Mouse (Mus musculus): ENCODE measurements around the gene Nelfe. TPM values are rescaled to one million over a fixed set of nuclear protein-coding genes. Genes with fewer than 3 reads are reported as not detected.
"Not testable (repeated sequence)": the region's sequence is repeated elsewhere in the genome, so short reads cannot be mapped to it uniquely, and the experiment has no call there.

Nelfe gene
- total RNA-seq, 1 experiment from 2014 or later = 58.4 TPM

GRCm38 (mm10) chr17:34893072-34893824, 43.1 kb downstream of the Nelfe start:
- no peak for DNase-seq

- peak; percentile 97 for DNase-seq
Observed at GRCm38 (mm10) chr17:34894074-34894597, 43.9 kb downstream of the Nelfe start.

GRCm38 (mm10) chr17:34894801-34895530, 44.8 kb downstream of the Nelfe start:
- peak; percentile 78 for DNase-seq

GRCm38 (mm10) chr17:34895724-34896123, 45.5 kb downstream of the Nelfe start:
- no peak for DNase-seq

GRCm38 (mm10) chr17:34896366-34896765, 46.2 kb downstream of the Nelfe start:
- no peak for DNase-seq

- no peak for DNase-seq
Observed at GRCm38 (mm10) chr17:34897373-34898159, 47.4 kb downstream of the Nelfe start.

GRCm38 (mm10) chr17:34898160-34898586, 48.0 kb downstream of the Nelfe start, which contains the start of the genes C2 and Ehmt2:
Gene C2, minus strand, starts transcription at chr17:34898265.
Gene Ehmt2, plus strand, starts transcription at chr17:34898469.
- DNase-seq = peak; percentile 91

- DNase-seq = peak; percentile 52
Observed at GRCm38 (mm10) chr17:34898706-34899052, 48.5 kb downstream of the Nelfe start.

- peak; percentile 73 for DNase-seq
Observed at GRCm38 (mm10) chr17:34899053-34899889, 49.1 kb downstream of the Nelfe start.

- DNase-seq = peak; percentile 66
Observed at GRCm38 (mm10) chr17:34899890-34900243, 49.7 kb downstream of the Nelfe start.

GRCm38 (mm10) chr17:34900826-34901225, 50.6 kb downstream of the Nelfe start:
- not testable (repeated sequence) for DNase-seq

- not testable (repeated sequence) for DNase-seq
Observed at GRCm38 (mm10) chr17:34901948-34902347, 51.8 kb downstream of the Nelfe start.

- no peak for DNase-seq
Observed at GRCm38 (mm10) chr17:34902895-34903294, 52.7 kb downstream of the Nelfe start.

Small RNA genes lying within 50 kb of the gene (microRNA-seq; reads per million reads assigned to microRNA genes)
- gene Mir6970 = 0.38 to 0.85 reads per million in 2 experiments
- 1.7 to 6.1 reads per million in 2 experiments for gene Mir6971
- gene Mir6972 = 0 to 0.38 reads per million in 2 experiments

Other genes with a start within 250 kb of the Nelfe start
- gene Rnf5, start 246.7 kb upstream of the Nelfe start, total RNA-seq (2021) = 72.5 and 76.9 TPM in 2 replicates
- gene Agpat1, start 246.1 kb upstream of the Nelfe start, total RNA-seq (2021) = 101 and 103 TPM in 2 replicates
- gene Egfl8, start 234.4 kb upstream of the Nelfe start, total RNA-seq (2021) = 4.3 and 4.7 TPM in 2 replicates
- gene Ppt2, start 221.9 kb upstream of the Nelfe start, total RNA-seq (2021) = 49.7 and 50.0 TPM in 2 replicates
- 8.7 and 12.4 TPM in 2 replicates for gene Prrt1, start 220.9 kb upstream of the Nelfe start, total RNA-seq (2021)
- 11.5 and 12.5 TPM in 2 replicates for gene Fkbpl, start 205.6 kb upstream of the Nelfe start, total RNA-seq (2021)
- 43.5 and 52.1 TPM in 2 replicates for gene Atf6b, start 203.2 kb upstream of the Nelfe start, total RNA-seq (2021)
- 39.8 and 41.0 TPM in 2 replicates for gene Tnxb, start 179.9 kb upstream of the Nelfe start, total RNA-seq (2021)
- 110 and 152 TPM in 2 replicates for gene C4b, start 106.5 kb upstream of the Nelfe start, total RNA-seq (2021)
- 3,653 and 3,825 TPM in 2 replicates for gene Cyp21a1, start 45.8 kb upstream of the Nelfe start, total RNA-seq (2021)
- gene Stk19, start 13.4 kb upstream of the Nelfe start, total RNA-seq (2021) = 38.0 and 38.6 TPM in 2 replicates
- 65.0 and 65.5 TPM in 2 replicates for gene Dxo, start 13.4 kb upstream of the Nelfe start, total RNA-seq (2021)
- gene Skiv2l, start 181 bp upstream of the Nelfe start, total RNA-seq (2021) = 55.0 and 60.0 TPM in 2 replicates
- gene Cfb, start 12.1 kb downstream of the Nelfe start, total RNA-seq (2021) = 36.2 and 180 TPM in 2 replicates
- gene Zbtb12, start 29.1 kb downstream of the Nelfe start, total RNA-seq (2021) = 13.8 and 15.2 TPM in 2 replicates
- gene Gm20547, start 31.7 kb downstream of the Nelfe start, total RNA-seq (2021) = not detected in 2 replicates
- gene C2, start 47.9 kb downstream of the Nelfe start, total RNA-seq (2021) = 43.2 and 54.5 TPM in 2 replicates
- 112 and 134 TPM in 2 replicates for gene Ehmt2, start 48.1 kb downstream of the Nelfe start, total RNA-seq (2021)
- 1.5 and 1.7 TPM in 2 replicates for gene Slc44a4, start 64.1 kb downstream of the Nelfe start, total RNA-seq (2021)
- 19.3 and 25.2 TPM in 2 replicates for gene Neu1, start 80.9 kb downstream of the Nelfe start, total RNA-seq (2021)
- 29.6 and 90.6 TPM in 2 replicates for gene Hspa1b, start 108.8 kb downstream of the Nelfe start, total RNA-seq (2021)
- gene Gm20481, start 119.5 kb downstream of the Nelfe start, total RNA-seq (2021) = not detected in 2 replicates
- gene Hspa1a, start 121.8 kb downstream of the Nelfe start, total RNA-seq (2021) = 12.7 and 38.7 TPM in 2 replicates
- gene Hspa1l, start 122.3 kb downstream of the Nelfe start, total RNA-seq (2021) = 0.34 and 0.37 TPM in 2 replicates
- 39.4 and 44.2 TPM in 2 replicates for gene Lsm2, start 131.5 kb downstream of the Nelfe start, total RNA-seq (2021)
- gene Vars, start 150.6 kb downstream of the Nelfe start, total RNA-seq (2021) = 55.3 and 71.7 TPM in 2 replicates
- 0.85 and 1.2 TPM in 2 replicates for gene Vwa7, start 166.2 kb downstream of the Nelfe start, total RNA-seq (2021)
- 1.3 and 1.7 TPM in 2 replicates for gene Sapcd1, start 177.6 kb downstream of the Nelfe start, total RNA-seq (2021)
- gene Msh5, start 196.4 kb downstream of the Nelfe start, total RNA-seq (2021) = 1.8 and 3.6 TPM in 2 replicates
- gene Clic1, start 199.6 kb downstream of the Nelfe start, total RNA-seq (2021) = 83.0 and 109 TPM in 2 replicates
- gene Ddah2, start 208.6 kb downstream of the Nelfe start, total RNA-seq (2021) = 24.2 and 30.6 TPM in 2 replicates
- not detected in 2 replicates for gene Ly6g6c, start 215.0 kb downstream of the Nelfe start, total RNA-seq (2021)
- 0.26 and 0.71 TPM in 2 replicates for gene Mpig6b, start 215.8 kb downstream of the Nelfe start, total RNA-seq (2021)
- not detected in 2 replicates for gene Ly6g6e, start 226.5 kb downstream of the Nelfe start, total RNA-seq (2021)
- 1.1 and 1.7 TPM in 2 replicates for gene Ly6g6d, start 227.7 kb downstream of the Nelfe start, total RNA-seq (2021)
- not detected in 2 replicates for gene Ly6g6f, start 235.2 kb downstream of the Nelfe start, total RNA-seq (2021)
- 69.7 and 76.3 TPM in 2 replicates for gene Abhd16a, start 238.9 kb downstream of the Nelfe start, total RNA-seq (2021)